Mouse (Mus musculus) embryonic facial prominence, embryonic 13.5 days (tissue): Measurements from ENCODE around the gene Rmdn2. TPM values are rescaled to one million over a fixed set of nuclear protein-coding genes. Genes with fewer than 3 reads are reported as not detected.

Source experiments
- ATAC-seq: fragments of 200-750 bp; cut with Nextera tagmentation; 2 replicates; pipeline ENCODE4 v1.8.0; 2017; ENCODE audit warnings: low read depth; ENCODE audit not compliant: insufficient number of reproducible peaks, insufficient read depth, low FRiP score, low TSS enrichment
- H3K27ac ChIP-seq: fragments of 300-500 bp; sonication (generic); 2 replicates; pipeline ENCODE4 v1.5.1; 2015; ENCODE audit warnings: moderate library complexity, mild to moderate bottlenecking, inconsistent platforms
- H3K27me3 ChIP-seq: fragments of 300-500 bp; sonication (generic); 2 replicates; pipeline ENCODE4 v1.6.1; 2015; ENCODE audit warnings: mild to moderate bottlenecking, inconsistent platforms
- H3K36me3 ChIP-seq: fragments of 300-500 bp; sonication (generic); 2 replicates; pipeline ENCODE4 v1.6.1; 2015; ENCODE audit warnings: mild to moderate bottlenecking, inconsistent platforms
- H3K4me1 ChIP-seq: fragments of 300-500 bp; sonication (generic); 2 replicates; pipeline ENCODE4 v1.6.1; 2015; ENCODE audit warnings: inconsistent platforms
- H3K4me2 ChIP-seq: fragments of 300-500 bp; sonication (generic); 2 replicates; pipeline ENCODE4 v1.6.1; 2015; ENCODE audit warnings: moderate library complexity, mild to moderate bottlenecking, inconsistent platforms
- H3K4me3 ChIP-seq: fragments of 300-500 bp; sonication (generic); 2 replicates; pipeline ENCODE4 v1.5.1; 2015; ENCODE audit warnings: mild to moderate bottlenecking, inconsistent platforms
- H3K9ac ChIP-seq: fragments of 300-500 bp; sonication (generic); 2 replicates; pipeline ENCODE4 v1.6.1; 2015; ENCODE audit warnings: mild to moderate bottlenecking, inconsistent platforms
- H3K9me3 ChIP-seq: fragments of 300-500 bp; sonication (generic); 2 replicates; pipeline ENCODE4 v1.6.1; 2016; ENCODE audit warnings: inconsistent platforms
- WGBS: fragments of 180-500 bp; shearing (Covaris S2); methylation state at CpG from one replicate; pipeline ENCODE4 v1.1.7; 2015; ENCODE audit warnings: mixed read lengths; 5-methylcytosine and 5-hydroxymethylcytosine counted together
- polyA plus RNA-seq: library from polyadenylated mRNA; unstranded; fragments of >200 nt; fragmentation: Nextera tagmentation; extraction: Ambion mirVana; gene quantifications from 2 replicates; pipeline ENCODE4 v1.2.1, GENCODE M21; 2015

The Rmdn2 gene
- polyA plus RNA-seq, 1 experiment from 2014 or later = 10.6 TPM

GRCm38 (mm10) chr17:79711944-79712343 lies 100.3 kb downstream of the Rmdn2 start:
- Histone ChIP-seq H3K4me1 (peaks cover 43% of the 10 kb centered on the region), H3K36me3 (no peaks in the 10 kb centered on the region), H3K27ac (no peak overlapping the region), H3K4me3 (no peak overlapping the region), H3K9me3 (no peaks in the 10 kb centered on the region), H3K4me2 (no peak overlapping the region), H3K27me3 (peaks cover 73% of the 10 kb centered on the region), H3K9ac (no peak overlapping the region)
- ATAC-seq = no peak
- WGBS = 12% methylated on average over 6 of the region's 6 CpGs

GRCm38 (mm10) chr17:79712536-79712935 lies 100.9 kb downstream of the Rmdn2 start:
- H3K27me3 ChIP-seq = peaks cover 79% of the 10 kb centered on the region
- H3K4me1 ChIP-seq = peaks cover 43% of the 10 kb centered on the region
- no peaks in the 10 kb centered on the region for H3K9me3 ChIP-seq
- no peak overlapping the region for H3K27ac ChIP-seq
- peak overlapping the region; percentile 80 for H3K4me2 ChIP-seq
- ATAC-seq = no peak
- WGBS = 4% methylated on average over 9 of the region's 9 CpGs
- no peaks in the 10 kb centered on the region for H3K36me3 ChIP-seq
- no peak overlapping the region for H3K9ac ChIP-seq
- peak overlapping the region; percentile 46; the same call in 1 of the 2 replicates for H3K4me3 ChIP-seq

GRCm38 (mm10) chr17:79713276-79713642 lies 101.6 kb downstream of the Rmdn2 start:
- Histone ChIP-seq H3K27me3 (peaks cover 85% of the 10 kb centered on the region), H3K27ac (no peak overlapping the region; the same call in 1 of the 2 replicates), H3K4me1 (peaks cover 39% of the 10 kb centered on the region), H3K4me2 (peak overlapping the region; percentile 80), H3K9ac (peak overlapping the region; percentile 65), H3K36me3 (no peaks in the 10 kb centered on the region), H3K4me3 (peak overlapping the region; percentile 46), H3K9me3 (no peaks in the 10 kb centered on the region)
- WGBS = under 1% methylated on average over 24 of the region's 24 CpGs
- no peak for ATAC-seq

- Histone ChIP-seq H3K4me1 (peaks cover 38% of the 10 kb centered on the region), H3K36me3 (no peaks in the 10 kb centered on the region), H3K9me3 (no peaks in the 10 kb centered on the region), H3K4me3 (peak overlapping the region; percentile 46), H3K9ac (peak overlapping the region; percentile 65), H3K27me3 (peaks cover 85% of the 10 kb centered on the region), H3K27ac (no peak overlapping the region), H3K4me2 (peak overlapping the region; percentile 80)
- WGBS = 1% methylated on average over 63 of the region's 63 CpGs
- ATAC-seq = no peak
These were observed 102.1 kb downstream of the Rmdn2 start for GRCm38 (mm10) chr17:79713643-79714367.

- Histone ChIP-seq H3K4me2 (peak overlapping the region; percentile 80), H3K27me3 (peaks cover 85% of the 10 kb centered on the region), H3K36me3 (no peaks in the 10 kb centered on the region), H3K4me1 (peaks cover 38% of the 10 kb centered on the region), H3K4me3 (peak overlapping the region; percentile 46), H3K27ac (no peak overlapping the region), H3K9me3 (no peaks in the 10 kb centered on the region), H3K9ac (peak overlapping the region; percentile 65)
- WGBS = 2% methylated on average over 16 of the region's 16 CpGs
- no peak for ATAC-seq
These were observed 102.8 kb downstream of the Rmdn2 start for GRCm38 (mm10) chr17:79714368-79714895.

- Histone ChIP-seq H3K27ac (no peak within 1 kb of the TSS), H3K9me3 (no peaks in the 10 kb centered on the region), H3K4me3 (peak within 1 kb of the TSS; percentile 46), H3K4me2 (peak within 1 kb of the TSS; percentile 80), H3K9ac (peak within 1 kb of the TSS; percentile 65), H3K4me1 (peaks cover 38% of the 10 kb centered on the region), H3K36me3 (no peaks in the 10 kb centered on the region), H3K27me3 (peaks cover 79% of the 10 kb centered on the region)
- ATAC-seq = 0 out of 2 replicates have a peak, but pooled peaks have one; percentile 16
- WGBS = 1% methylated on average over 31 of the region's 31 CpGs
These were observed 103.4 kb downstream of the Rmdn2 start, which contains the start of gene Cyp1b1 for GRCm38 (mm10) chr17:79714931-79715637. Cyp1b1 (minus strand) TSS chr17:79715061.

- peaks cover 73% of the 10 kb centered on the region for H3K27me3 ChIP-seq
- H3K36me3 ChIP-seq = no peaks in the 10 kb centered on the region
- H3K4me2 ChIP-seq = peak overlapping the region; percentile 80
- H3K9me3 ChIP-seq = no peaks in the 10 kb centered on the region
- H3K4me3 ChIP-seq = peak overlapping the region; percentile 46
- ATAC-seq = peak; percentile 79
- WGBS = under 1% methylated on average over 42 of the region's 42 CpGs
- H3K27ac ChIP-seq = no peak overlapping the region
- H3K9ac ChIP-seq = peak overlapping the region; percentile 51; the same call in 1 of the 2 replicates
- peaks cover 35% of the 10 kb centered on the region for H3K4me1 ChIP-seq
These were observed 104.0 kb downstream of the Rmdn2 start for GRCm38 (mm10) chr17:79715649-79716143.

GRCm38 (mm10) chr17:79720681-79721080 lies 109.0 kb downstream of the Rmdn2 start:
- Histone ChIP-seq H3K4me3 (no peak overlapping the region), H3K9me3 (no peaks in the 10 kb centered on the region), H3K4me1 (peaks cover 3% of the 10 kb centered on the region; the same call in 1 of the 2 replicates), H3K9ac (no peak overlapping the region), H3K27me3 (peaks cover 42% of the 10 kb centered on the region), H3K4me2 (no peak overlapping the region), H3K27ac (no peak overlapping the region), H3K36me3 (no peaks in the 10 kb centered on the region)
- 58% methylated on average over 7 of the region's 7 CpGs for WGBS
- ATAC-seq = no peak

GRCm38 (mm10) chr17:79726613-79727012 lies 115.0 kb downstream of the Rmdn2 start:
- Histone ChIP-seq H3K9me3 (no peaks in the 10 kb centered on the region), H3K4me1 (peaks cover 26% of the 10 kb centered on the region), H3K27me3 (peaks cover 38% of the 10 kb centered on the region), H3K4me2 (no peak overlapping the region), H3K36me3 (no peaks in the 10 kb centered on the region), H3K9ac (no peak overlapping the region), H3K4me3 (no peak overlapping the region), H3K27ac (no peak overlapping the region)
- 73% methylated on average over 5 of the region's 5 CpGs for WGBS
- no peak for ATAC-seq

GRCm38 (mm10) chr17:79728053-79728584 lies 116.5 kb downstream of the Rmdn2 start:
- Histone ChIP-seq H3K4me2 (peak overlapping the region; percentile 55), H3K27ac (0 out of 2 replicates have a peak overlapping the region, but pooled peaks have one; percentile 24), H3K9ac (no peak overlapping the region), H3K27me3 (peaks cover 44% of the 10 kb centered on the region), H3K36me3 (no peaks in the 10 kb centered on the region), H3K4me1 (peaks cover 31% of the 10 kb centered on the region), H3K4me3 (peak overlapping the region; percentile 25), H3K9me3 (no peaks in the 10 kb centered on the region)
- WGBS = 18% methylated on average over 14 of the region's 14 CpGs
- no peak for ATAC-seq
